Mouse (Mus musculus) Muller cell, postnatal 12 days (primary cell): ENCODE measurements around the gene Hey2.

Source experiments
- DNase-seq: peaks from one replicate; pipeline ENCODE4 v3.0.0-alpha.2; 2015; ENCODE audit errors: inconsistent ontology term

Hey2 gene

GRCm38 (mm10) chr10:30842643-30843437 lies at the start of gene Hey2:
Hey2 (minus strand) TSS chr10:30842801.
- DNase-seq, result peak; percentile 100

GRCm38 (mm10) chr10:30883085-30883760 lies 40.6 kb upstream of the Hey2 start:
- DNase-seq, result peak; percentile 58

- DNase-seq, result no peak
These were observed 38.5 kb upstream of the Hey2 start for GRCm38 (mm10) chr10:30881109-30881508.

GRCm38 (mm10) chr10:30845101-30845825 lies 2.7 kb upstream of the Hey2 start:
- DNase-seq, result peak; percentile 62

- DNase-seq, result peak; percentile 83
These were observed 1.8 kb upstream of the Hey2 start for GRCm38 (mm10) chr10:30844191-30845010.

GRCm38 (mm10) chr10:30843438-30844190 lies 1.0 kb upstream of the Hey2 start:
- DNase-seq, result no peak

- DNase-seq, result no peak
These were observed 373 bp downstream of the Hey2 start for GRCm38 (mm10) chr10:30842228-30842627.

GRCm38 (mm10) chr10:30840824-30841223 lies 1.8 kb downstream of the Hey2 start:
- peak; percentile 20 for DNase-seq

- peak; percentile 41 for DNase-seq
These were observed 4.4 kb downstream of the Hey2 start for GRCm38 (mm10) chr10:30838188-30838587.

- DNase-seq, result peak; percentile 45
These were observed 17.6 kb downstream of the Hey2 start for GRCm38 (mm10) chr10:30825049-30825448.

GRCm38 (mm10) chr10:30810967-30811293 lies 31.7 kb downstream of the Hey2 start:
- DNase-seq, result peak; percentile 81

- peak; percentile 70 for DNase-seq
These were observed 32.2 kb downstream of the Hey2 start for GRCm38 (mm10) chr10:30810247-30810966.

- no peak for DNase-seq
These were observed 38.9 kb downstream of the Hey2 start for GRCm38 (mm10) chr10:30803587-30804253.

- peak; percentile 90 for DNase-seq
These were observed 39.7 kb downstream of the Hey2 start, which contains the start of gene Ncoa7 for GRCm38 (mm10) chr10:30802681-30803586. Ncoa7 (minus strand) TSS chr10:30803326.

GRCm38 (mm10) chr10:30802033-30802432 lies 40.6 kb downstream of the Hey2 start:
- peak; percentile 30 for DNase-seq

GRCm38 (mm10) chr10:30799713-30800450 lies 42.7 kb downstream of the Hey2 start:
- DNase-seq, result no peak

- DNase-seq, result no peak
These were observed 45.9 kb downstream of the Hey2 start for GRCm38 (mm10) chr10:30796469-30797261.
